Mouse (Mus musculus): ENCODE measurements around the gene Shb.

DNA sequence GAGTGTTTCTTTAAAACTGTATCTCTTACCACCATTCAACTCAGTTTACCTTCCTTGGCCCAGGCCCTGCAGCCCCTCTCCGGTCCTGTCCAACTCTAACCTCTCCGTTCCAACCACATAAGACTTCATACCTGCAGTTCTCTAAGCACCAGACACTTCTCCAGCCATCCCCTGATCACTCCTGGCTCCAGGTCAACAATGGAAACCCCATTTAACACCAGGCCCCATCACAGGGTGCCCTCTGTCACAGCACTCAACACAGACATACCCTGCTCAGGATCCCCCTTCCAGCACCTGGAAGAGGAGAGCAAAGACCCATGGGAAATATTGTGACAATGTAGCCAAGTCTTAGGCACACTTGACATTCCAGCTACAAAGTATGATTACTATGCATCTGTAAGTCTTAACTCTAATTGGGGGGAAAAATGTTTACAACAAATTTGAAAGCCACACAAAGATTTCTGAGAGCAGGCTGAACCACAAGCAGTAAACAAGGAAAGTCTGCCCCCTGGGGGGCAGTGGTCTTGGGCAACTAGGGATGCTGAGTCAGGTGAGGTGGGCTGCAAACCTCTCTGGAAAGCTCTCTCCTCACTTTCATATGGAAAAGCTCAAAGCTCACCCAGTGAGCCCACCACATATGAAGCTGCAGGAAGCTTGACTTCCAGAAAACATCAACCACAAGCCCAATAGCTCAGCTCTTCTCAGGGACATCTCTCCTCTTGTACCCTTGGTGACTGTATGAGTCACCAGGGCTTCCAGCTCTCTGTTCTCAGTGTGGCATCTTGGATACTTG lies 4.5 kb downstream of the Shb start:
- TF ChIP-seq CTCF (IDR thresholded peaks at IDR 0.05; ENCODE audit: low read depth): peak; percentile 45
- TF ChIP-seq EP300 (IDR thresholded peaks at IDR 0.05; ENCODE audit: low read depth): no peak
